Mouse (Mus musculus) ES-Bruce4 (cell line): ENCODE data around the gene Apopt1. TPM values are rescaled to one million over a fixed set of nuclear protein-coding genes. Genes with fewer than 3 reads are reported as not detected.

Source experiments
- H3K27ac ChIP-seq: 2 replicates; pipeline ENCODE4 v1.5.1; 2012; ENCODE audit warnings: low read length, inconsistent platforms; ENCODE audit not compliant: insufficient read depth
- H3K27me3 ChIP-seq: 2 replicates; pipeline ENCODE4 v1.6.1; 2012; ENCODE audit warnings: mild to moderate bottlenecking, low read length, inconsistent platforms; ENCODE audit not compliant: control insufficient read depth, poor library complexity, insufficient read depth, severe bottlenecking
- H3K36me3 ChIP-seq: 2 replicates; pipeline ENCODE4 v1.6.1; 2012; ENCODE audit warnings: inconsistent platforms, mild to moderate bottlenecking, low read length, moderate library complexity; ENCODE audit not compliant: control insufficient read depth, poor library complexity, insufficient read depth, severe bottlenecking
- H3K4me1 ChIP-seq: one replicate; pipeline ENCODE4 v1.8.1; 2011; ENCODE audit warnings: low read length; ENCODE audit not compliant: control insufficient read depth, insufficient read depth
- H3K4me3 ChIP-seq: 2 replicates; pipeline ENCODE4 v1.5.1; 2011; ENCODE audit warnings: low read depth, mild to moderate bottlenecking, low read length
- H3K9ac ChIP-seq: 2 replicates; pipeline ENCODE4 v1.6.1; 2012; ENCODE audit warnings: low read depth, mild to moderate bottlenecking, inconsistent platforms; ENCODE audit not compliant: poor library complexity, severe bottlenecking
- H3K9me3 ChIP-seq: replicated peaks from 2 replicates; pipeline ENCODE4 v1.6.1; 2012; ENCODE audit warnings: mild to moderate bottlenecking, low read length, inconsistent platforms; ENCODE audit not compliant: control insufficient read depth, poor library complexity, insufficient read depth, severe bottlenecking
- CTCF ChIP-seq: IDR thresholded peaks from one replicate; pipeline ENCODE4 v1.8.1; 2011; ENCODE audit warnings: low read depth, low read length
- EP300 ChIP-seq: IDR thresholded peaks from 2 replicates; pipeline ENCODE4 v1.6.1; 2011; ENCODE audit warnings: low read depth, low read length; ENCODE audit not compliant: insufficient read depth
- POLR2A ChIP-seq: IDR thresholded peaks from one replicate; pipeline ENCODE4 v1.8.1; 2011; ENCODE audit warnings: low read length; ENCODE audit not compliant: insufficient read depth
- polyA plus RNA-seq: library from polyadenylated mRNA; stranded (reverse); fragments of >200 nt; gene quantifications from 2 replicates; pipeline ENCODE4 v1.2.4, GENCODE M21; 2011; ENCODE audit warnings: low read depth; ENCODE audit not compliant: missing spikeins, insufficient read depth, insufficient read length

Gene Apopt1
- 49.1 and 49.4 TPM in 2 replicates for polyA plus RNA-seq

GRCm38 (mm10) chr12:111713004-111713651 lies at the start of gene Apopt1, which contains the start of gene Bag5:
Apopt1 (plus strand) TSS chr12:111713261.
Bag5 (minus strand) TSS chr12:111713257.
- H3K4me3 ChIP-seq = peak within 1 kb of the TSS; percentile 78
- TF ChIP-seq EP300 (no peak), POLR2A (peak; percentile 41)
- no peaks in the 10 kb centered on the region for H3K27me3 ChIP-seq
- no peak within 1 kb of the TSS for H3K27ac ChIP-seq
- peak within 1 kb of the TSS; percentile 79 for H3K9ac ChIP-seq
- peaks cover 14% of the 10 kb centered on the region for H3K36me3 ChIP-seq
- H3K9me3 ChIP-seq = no peaks in the 10 kb centered on the region
- no peaks in the 10 kb centered on the region for H3K4me1 ChIP-seq

- Histone ChIP-seq H3K27me3 (no peaks in the 10 kb centered on the region), H3K9ac (no peak overlapping the region), H3K4me3 (peak overlapping the region; percentile 35), H3K36me3 (no peaks in the 10 kb centered on the region), H3K4me1 (peaks cover 4% of the 10 kb centered on the region), H3K9me3 (no peaks in the 10 kb centered on the region), H3K27ac (peak overlapping the region; percentile 45)
- no peak for TF ChIP-seq POLR2A
- no peak for TF ChIP-seq CTCF
- TF ChIP-seq EP300 = peak; percentile 88
Observed at GRCm38 (mm10) chr12:111664144-111664634, 48.9 kb upstream of the Apopt1 start.

- Histone ChIP-seq H3K36me3 (no peaks in the 10 kb centered on the region), H3K27me3 (no peaks in the 10 kb centered on the region), H3K9me3 (no peaks in the 10 kb centered on the region), H3K9ac (no peak overlapping the region), H3K27ac (peak overlapping the region; percentile 18), H3K4me3 (no peak overlapping the region), H3K4me1 (peaks cover 4% of the 10 kb centered on the region)
- TF ChIP-seq EP300 (no peak), CTCF (no peak), POLR2A (no peak)
Observed at GRCm38 (mm10) chr12:111665041-111665880, 47.8 kb upstream of the Apopt1 start.

DNA sequence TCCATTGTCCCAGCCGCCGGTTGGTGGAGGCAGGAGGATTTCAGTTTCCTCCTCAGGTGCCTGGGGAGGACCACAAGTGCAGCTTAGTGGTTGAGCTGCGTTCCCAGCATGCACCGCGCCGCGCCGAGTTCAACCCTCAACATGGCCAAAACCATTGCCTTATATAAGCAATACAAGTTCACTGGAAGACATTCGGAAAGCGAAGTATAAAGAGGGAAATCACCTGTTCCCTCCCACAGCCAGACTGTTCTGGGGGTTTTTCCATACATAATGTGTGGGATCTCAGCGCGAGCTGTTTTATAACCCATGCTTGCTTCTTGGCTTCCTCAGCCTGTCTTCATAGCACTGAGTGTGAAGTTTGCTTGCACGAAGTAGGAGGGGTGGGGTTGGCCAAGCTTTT lies 46.7 kb upstream of the Apopt1 start:
- no peak for TF ChIP-seq EP300
- no peak for TF ChIP-seq CTCF
- no peak for TF ChIP-seq POLR2A
- Histone ChIP-seq H3K4me3 (no peak overlapping the region), H3K9me3 (no peaks in the 10 kb centered on the region), H3K9ac (no peak overlapping the region), H3K4me1 (peaks cover 4% of the 10 kb centered on the region), H3K27me3 (no peaks in the 10 kb centered on the region), H3K27ac (no peak overlapping the region), H3K36me3 (no peaks in the 10 kb centered on the region)

- Histone ChIP-seq H3K27ac (no peak overlapping the region), H3K4me1 (peaks cover 4% of the 10 kb centered on the region), H3K9me3 (no peaks in the 10 kb centered on the region), H3K36me3 (no peaks in the 10 kb centered on the region), H3K27me3 (no peaks in the 10 kb centered on the region), H3K9ac (no peak overlapping the region), H3K4me3 (no peak overlapping the region)
- TF ChIP-seq EP300 (no peak), CTCF (no peak), POLR2A (no peak)
Observed at GRCm38 (mm10) chr12:111667421-111667820, 45.6 kb upstream of the Apopt1 start.
